Mouse (Mus musculus): ENCODE results near the gene Nomo1.

Gene Nomo1

DNA sequence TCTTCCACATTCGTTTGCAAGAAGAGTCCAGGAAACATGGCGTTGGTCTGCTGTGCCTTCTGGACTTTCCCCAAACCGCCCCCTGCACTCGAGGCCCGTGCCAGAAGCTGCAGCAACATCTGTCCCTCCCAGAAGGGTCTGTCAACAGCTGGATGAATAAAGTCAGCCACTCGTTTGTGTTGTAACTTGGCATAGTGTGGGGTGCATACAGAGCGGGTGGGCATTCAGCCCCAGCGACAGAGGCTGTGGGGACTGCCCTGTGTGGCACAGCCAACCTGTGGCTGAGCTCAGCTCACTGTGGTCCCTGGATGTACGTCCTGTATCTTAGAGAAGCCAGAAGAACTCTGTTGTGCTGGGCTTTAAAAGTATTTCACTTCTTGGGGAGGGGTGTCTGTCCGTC is 50.5 kb downstream of the Nomo1 start:
- CTCF ChIA-PET = interaction anchor here in 1 of 4 experiments (0.5 kb wide), 1 partner anchor 97 kb away, joined by 4 read pairs; no protein-coding TSS in a partner anchor
- POLR2A ChIA-PET = interaction anchor here in 2 of 4 experiments (0.8 to 1.2 kb wide), 2 partner anchors 12 to 345 kb away, joined by 3 read pairs; no protein-coding TSS in a partner anchor

GRCm38 (mm10) chr7:46084839-46085513 is 51.5 kb downstream of the Nomo1 start:
- CTCF ChIA-PET = interaction anchor here in 2 of 4 experiments (0.5 to 2.6 kb wide), 11 partner anchors 10 to 522 kb away, joined by 3 to 10 read pairs (median 4); no protein-coding TSS in a partner anchor
- POLR2A ChIA-PET = interaction anchor here in 3 of 4 experiments (0.6 to 3.1 kb wide), 22 partner anchors 8 to 517 kb away, joined by 3 to 11 read pairs (median 3); partner anchors contain the start of genes Abcc6 (in 1 of the 3), Cyth2 (in 1 of the 3) and Nomo1 (in 1 of the 3)

- POLR2A ChIA-PET = interaction anchor here in 2 of 4 experiments (1.1 to 3.1 kb wide), 9 partner anchors 9 to 516 kb away, joined by 3 to 11 read pairs (median 4); partner anchors contain the start of genes Abcc6 (in 1 of the 2) and Nomo1 (in 1 of the 2)
- CTCF ChIA-PET = interaction anchor here in 2 of 4 experiments (0.6 to 2.6 kb wide), 4 partner anchors 10 to 738 kb away, joined by 3 to 10 read pairs (median 4); no protein-coding TSS in a partner anchor
Observed at GRCm38 (mm10) chr7:46086378-46086777, 52.9 kb downstream of the Nomo1 start.

- ChIA-PET CTCF (interaction anchor here in 1 of 4 experiments (2.5 kb wide), 1 partner anchor 8 kb away, joined by 8 read pairs; no protein-coding TSS in a partner anchor), POLR2A (interaction anchor here in 1 of 4 experiments (1.0 to 3.1 kb wide), 2 partner anchors 11 to 55 kb away, joined by 3 to 11 read pairs; partner anchors contain the start of gene Nomo1)
Observed at GRCm38 (mm10) chr7:46088241-46088640, 54.7 kb downstream of the Nomo1 start.

DNA sequence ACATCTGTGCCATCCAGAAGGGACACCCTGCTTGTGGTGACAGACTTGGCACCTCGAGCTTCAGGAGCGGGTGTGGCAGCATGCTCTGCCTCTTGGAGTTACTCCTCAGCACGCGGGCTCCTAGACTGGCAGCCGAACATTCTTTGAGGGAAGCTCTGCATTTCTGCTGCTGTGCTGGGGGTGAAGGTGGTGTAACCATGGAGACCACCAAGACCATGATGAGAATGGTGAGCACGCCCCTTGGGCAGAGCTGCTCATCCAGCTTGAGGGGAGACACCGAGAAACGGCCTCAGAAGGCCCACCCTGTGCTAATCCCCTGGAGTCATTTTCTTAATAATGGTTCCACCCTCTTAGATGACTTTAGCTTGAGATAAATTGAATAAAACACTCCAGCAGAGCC is 59.3 kb downstream of the Nomo1 start:
- CTCF ChIA-PET = no interaction called here
- POLR2A ChIA-PET = interaction anchor here in 1 of 4 experiments (0.6 kb wide), 1 partner anchor 1123 kb away, joined by 3 read pairs; no protein-coding TSS in a partner anchor

GRCm38 (mm10) chr7:46096136-46096535 is 62.6 kb downstream of the Nomo1 start:
- ChIA-PET POLR2A (interaction anchor here (0.5 to 1.4 kb wide), 10 partner anchors 11 to 458 kb away, joined by 3 to 6 read pairs (median 3); partner anchors contain the start of gene Abcc6 (in 1 of the 4)), CTCF (interaction anchor here (0.5 to 3.2 kb wide), 54 partner anchors 9 to 520 kb away, joined by 3 to 20 read pairs (median 4); partner anchors contain the start of genes Abcc8 (in 3 of the 4), Kcnc1 (in 1 of the 4) and Myod1 (in 1 of the 4))

GRCm38 (mm10) chr7:46097319-46097783 is 63.9 kb downstream of the Nomo1 start:
- ChIA-PET POLR2A (interaction anchor here in 1 of 4 experiments (0.7 to 1.0 kb wide), 2 partner anchors 10 to 19 kb away, joined by 3 to 4 read pairs; no protein-coding TSS in a partner anchor), CTCF (interaction anchor here in 3 of 4 experiments (0.6 to 3.3 kb wide), 11 partner anchors 11 to 670 kb away, joined by 3 to 13 read pairs (median 5); no protein-coding TSS in a partner anchor)

GRCm38 (mm10) chr7:46098221-46098918 is 64.9 kb downstream of the Nomo1 start:
- POLR2A ChIA-PET = no interaction called here
- CTCF ChIA-PET = interaction anchor here in 2 of 4 experiments (0.6 to 3.3 kb wide), 4 partner anchors 106 to 898 kb away, joined by 3 to 10 read pairs (median 6); no protein-coding TSS in a partner anchor

- ChIA-PET POLR2A (no interaction called here), CTCF (interaction anchor here in 1 of 4 experiments (0.6 to 3.3 kb wide), 2 partner anchors 105 to 898 kb away, joined by 7 to 10 read pairs; no protein-coding TSS in a partner anchor)
Observed at GRCm38 (mm10) chr7:46098919-46099286, 65.4 kb downstream of the Nomo1 start.

DNA sequence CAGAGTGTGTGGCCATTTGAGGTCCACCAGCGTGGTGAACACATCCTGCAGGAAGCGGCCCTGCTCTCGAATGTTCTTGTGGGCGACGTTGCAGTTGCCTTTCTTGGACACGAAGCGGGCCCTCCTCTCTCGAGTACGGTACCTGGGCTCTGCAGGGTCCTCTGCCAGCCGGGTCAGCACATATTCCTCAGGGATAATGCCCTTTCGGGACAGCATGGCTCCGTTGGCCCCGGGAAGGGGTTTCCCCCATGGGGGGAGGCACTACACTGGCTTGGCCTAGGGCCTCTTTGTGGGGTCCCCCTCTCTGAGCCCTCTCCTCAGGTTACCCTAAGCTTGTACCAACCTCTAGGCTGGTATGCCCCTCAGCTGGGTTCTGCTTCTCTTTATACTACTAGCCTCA is 66.2 kb downstream of the Nomo1 start:
- POLR2A ChIA-PET = no interaction called here
- CTCF ChIA-PET = interaction anchor here in 3 of 4 experiments (0.6 to 3.3 kb wide), 8 partner anchors 9 to 1032 kb away, joined by 3 to 10 read pairs (median 3); no protein-coding TSS in a partner anchor

- CTCF ChIA-PET = interaction anchor here in 1 of 4 experiments (0.6 kb wide), 1 partner anchor 102 kb away, joined by 5 read pairs; no protein-coding TSS in a partner anchor
- POLR2A ChIA-PET = no interaction called here
Observed at GRCm38 (mm10) chr7:46100563-46100962, 67.1 kb downstream of the Nomo1 start, which contains the start of gene Kcnj11. Gene Kcnj11, minus strand, starts transcription at chr7:46100764.

- POLR2A ChIA-PET = interaction anchor here in 2 of 4 experiments (1.8 to 2.2 kb wide), 2 partner anchors 9 kb away, joined by 5 read pairs; no protein-coding TSS in a partner anchor
- CTCF ChIA-PET = interaction anchor here in 1 of 4 experiments (1.2 kb wide), 2 partner anchors 8 to 99 kb away, joined by 3 read pairs; no protein-coding TSS in a partner anchor
Observed at GRCm38 (mm10) chr7:46103075-46103591, 69.6 kb downstream of the Nomo1 start.

- ChIA-PET CTCF (interaction anchor here in 1 of 4 experiments (1.2 kb wide), 1 partner anchor 8 kb away, joined by 3 read pairs; no protein-coding TSS in a partner anchor), POLR2A (interaction anchor here in 2 of 4 experiments (1.7 to 2.2 kb wide), 3 partner anchors 8 to 12 kb away, joined by 3 to 5 read pairs (median 5); no protein-coding TSS in a partner anchor)
Observed at GRCm38 (mm10) chr7:46103771-46104170, 70.3 kb downstream of the Nomo1 start.

- ChIA-PET CTCF (interaction anchor here in 1 of 4 experiments (1.2 kb wide), 1 partner anchor 9 kb away, joined by 3 read pairs; no protein-coding TSS in a partner anchor), POLR2A (interaction anchor here in 1 of 4 experiments (1.7 kb wide), 1 partner anchor 11 kb away, joined by 3 read pairs; no protein-coding TSS in a partner anchor)
Observed at GRCm38 (mm10) chr7:46104256-46104915, 70.9 kb downstream of the Nomo1 start.

GRCm38 (mm10) chr7:46105484-46105883 is 72.0 kb downstream of the Nomo1 start:
- POLR2A ChIA-PET = interaction anchor here in 1 of 4 experiments (1.2 to 1.7 kb wide), 2 partner anchors 10 to 28 kb away, joined by 3 read pairs; no protein-coding TSS in a partner anchor
- CTCF ChIA-PET = no interaction called here

DNA sequence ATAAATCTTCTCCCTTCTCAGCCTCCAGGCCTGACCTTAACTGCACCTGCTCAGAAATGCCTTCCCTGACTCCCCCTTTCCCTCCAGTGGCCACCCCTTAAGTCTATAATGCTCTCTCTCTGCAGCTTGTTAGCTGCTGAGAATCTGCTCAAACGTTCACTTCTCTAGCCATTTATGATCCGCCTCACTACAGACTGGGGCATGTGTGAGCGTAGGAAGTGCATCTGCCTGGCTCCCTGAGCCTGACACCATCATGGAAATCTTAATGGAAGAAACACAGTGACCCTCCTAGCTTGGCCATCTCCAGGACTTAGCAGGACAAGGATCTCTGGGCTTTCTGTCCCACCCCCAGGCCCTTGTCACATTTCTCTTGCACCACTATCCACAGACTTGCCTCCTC is 76.6 kb downstream of the Nomo1 start:
- POLR2A ChIA-PET = interaction anchor here in 1 of 4 experiments (1.3 to 1.5 kb wide), 2 partner anchors 20 to 94 kb away, joined by 3 read pairs; no protein-coding TSS in a partner anchor
- CTCF ChIA-PET = interaction anchor here in 2 of 4 experiments (0.5 to 0.9 kb wide), 3 partner anchors 271 to 659 kb away, joined by 3 to 6 read pairs (median 3); no protein-coding TSS in a partner anchor
